Mouse (Mus musculus) bone marrow, adult 2 months (tissue): Measurements from ENCODE around the gene Rpl23.

Source experiments
- CTCF ChIP-seq: fragments of 200-500 bp; IDR thresholded peaks from 2 replicates; pipeline ENCODE4 v1.5.1; 2011; ENCODE audit warnings: low read length, control low read depth; ENCODE audit not compliant: control insufficient read depth, insufficient read depth
- POLR2A ChIP-seq: fragments of 200-500 bp; IDR thresholded peaks from 2 replicates; pipeline ENCODE4 v1.6.1; 2011; ENCODE audit warnings: low read depth, mild to moderate bottlenecking, control low read depth, low read length, borderline replicate concordance; ENCODE audit not compliant: control insufficient read depth

- peak; percentile 2; the same call in 1 of the 2 replicates for TF ChIP-seq CTCF
- TF ChIP-seq POLR2A = no peak
These were observed 53.9 kb downstream of the Rpl23 start for GRCm38 (mm10) chr11:97728311-97728710.
